Mouse (Mus musculus) heart, embryonic 10.5 days (tissue): ENCODE measurements around the gene Vegfc. TPM values are rescaled to one million over a fixed set of nuclear protein-coding genes. Genes with fewer than 3 reads are reported as not detected.

Experiments used
- DNase-seq: peaks from one replicate; pipeline ENCODE4 v3.0.0-alpha.2; 2017; ENCODE audit warnings: low spot score
- H3K27ac ChIP-seq: fragments of 300-500 bp; sonication (generic); 2 replicates; pipeline ENCODE4 v1.5.1; 2016; ENCODE audit warnings: mild to moderate bottlenecking
- H3K27me3 ChIP-seq: fragments of 300-500 bp; sonication (generic); 2 replicates; pipeline ENCODE4 v1.6.1; 2016; ENCODE audit warnings: mild to moderate bottlenecking; ENCODE audit not compliant: poor library complexity, insufficient read depth, severe bottlenecking
- H3K36me3 ChIP-seq: fragments of 300-500 bp; sonication (generic); 2 replicates; pipeline ENCODE4 v1.6.1; 2016; ENCODE audit warnings: mild to moderate bottlenecking, moderate library complexity
- H3K4me1 ChIP-seq: fragments of 300-500 bp; sonication (generic); 2 replicates; pipeline ENCODE4 v1.6.1; 2016; ENCODE audit warnings: mild to moderate bottlenecking
- H3K4me3 ChIP-seq: fragments of 300-500 bp; sonication (generic); 2 replicates; pipeline ENCODE4 v1.5.1; 2016; ENCODE audit warnings: mild to moderate bottlenecking, moderate library complexity
- H3K9me3 ChIP-seq: fragments of 300-500 bp; sonication (generic); 2 replicates; pipeline ENCODE4 v1.6.1; 2016; ENCODE audit warnings: mild to moderate bottlenecking, moderate library complexity
- WGBS: fragments of 180-500 bp; shearing (Covaris S2); methylation state at CpG from one replicate; pipeline ENCODE4 v1.1.7; 2016; 5-methylcytosine and 5-hydroxymethylcytosine counted together
- polyA plus RNA-seq: library from polyadenylated mRNA; unstranded; fragments of >200 nt; fragmentation: Nextera tagmentation; extraction: Ambion mirVana; gene quantifications from 2 replicates; pipeline ENCODE4 v1.2.1, GENCODE M21; 2016

The Vegfc gene
- polyA plus RNA-seq, 1 experiment from 2014 or later, result 11.5 TPM

DNA sequence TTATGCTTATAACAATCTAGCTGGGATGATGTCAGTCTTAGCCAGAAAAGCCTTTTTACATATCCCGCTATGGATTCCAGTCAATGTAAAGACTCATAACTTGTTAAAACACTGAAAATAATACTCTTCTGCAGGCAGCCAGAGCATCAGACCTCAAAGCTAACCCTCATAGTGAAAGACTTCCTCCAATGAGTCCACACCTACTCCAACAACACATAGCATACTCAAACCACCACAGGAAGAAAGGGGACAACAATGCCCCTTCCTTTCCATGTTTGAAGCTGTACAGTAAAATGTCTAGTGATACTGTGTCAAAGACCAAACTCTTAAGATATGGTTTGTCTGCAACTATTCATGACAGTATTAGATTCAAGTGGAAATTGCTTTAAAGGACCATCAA lies 153.2 kb downstream of the Vegfc start:
- H3K27me3 ChIP-seq, result no peaks in the 10 kb centered on the region
- WGBS, result 90% methylated on average over 1 of the region's 1 CpGs
- no peak overlapping the region for H3K27ac ChIP-seq
- no peaks in the 10 kb centered on the region for H3K4me1 ChIP-seq
- DNase-seq, result no peak
- no peaks in the 10 kb centered on the region for H3K9me3 ChIP-seq
- no peak overlapping the region for H3K4me3 ChIP-seq
- no peaks in the 10 kb centered on the region for H3K36me3 ChIP-seq

DNA sequence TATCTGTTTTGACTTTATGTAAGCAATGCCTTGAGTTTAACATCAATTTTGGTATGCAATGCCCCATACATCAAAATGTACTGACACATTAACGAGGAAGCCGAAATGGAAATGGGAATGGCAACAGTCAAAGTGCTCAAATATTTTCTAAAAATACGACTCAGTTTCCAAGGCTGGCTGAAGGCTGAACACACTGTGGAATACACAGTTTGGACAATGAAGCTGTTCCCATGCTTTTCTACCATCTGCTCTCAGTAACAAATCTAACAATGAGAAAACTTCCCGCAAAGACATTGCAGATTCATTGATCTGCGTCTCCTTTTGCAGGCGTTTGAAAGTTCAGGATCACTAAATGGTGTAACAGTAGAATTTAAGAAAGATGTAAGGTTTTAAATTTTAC lies 155.9 kb downstream of the Vegfc start:
- Histone ChIP-seq H3K27me3 (no peaks in the 10 kb centered on the region), H3K9me3 (no peaks in the 10 kb centered on the region), H3K4me1 (no peaks in the 10 kb centered on the region), H3K4me3 (no peak overlapping the region), H3K36me3 (no peaks in the 10 kb centered on the region), H3K27ac (no peak overlapping the region)
- 85% methylated on average over 6 of the region's 6 CpGs for WGBS
- DNase-seq, result no peak
